Mouse (Mus musculus) hindlimb bud, embryonic 11.5 days (tissue): Measurements from ENCODE around the gene Zfp771.
"Not testable (repeated sequence)": the region's sequence is repeated elsewhere in the genome, so short reads cannot be mapped to it uniquely, and the experiment has no call there.

Source experiments
- DNase-seq: peaks from one replicate; pipeline ENCODE4 v3.0.0-alpha.2; 2012; ENCODE audit warnings: low read depth, low spot score; ENCODE audit errors: extremely low spot score

Gene Zfp771

GRCm38 (mm10) chr7:127217901-127218642 is 26.0 kb upstream of the Zfp771 start:
- DNase-seq, result no peak

GRCm38 (mm10) chr7:127218670-127219069 is 25.4 kb upstream of the Zfp771 start:
- no peak for DNase-seq

DNA sequence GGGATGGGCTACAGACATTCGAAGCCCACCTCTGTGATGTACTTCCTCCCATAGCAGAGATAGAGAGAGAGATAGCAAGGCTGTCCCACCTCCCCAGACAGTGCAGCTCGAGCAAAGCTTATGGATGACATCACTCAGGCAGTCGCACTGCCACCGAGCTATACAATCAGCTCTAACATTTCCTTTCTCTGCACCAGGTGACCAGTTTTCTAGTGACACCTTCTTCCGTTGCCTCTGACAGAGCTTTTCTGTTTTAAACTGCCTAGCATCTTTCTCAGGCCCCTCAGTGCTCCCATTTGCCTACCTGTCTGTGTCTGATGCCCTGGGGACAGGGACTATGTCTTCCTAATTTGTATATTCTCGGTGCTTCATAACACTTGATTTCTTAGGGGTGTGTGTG is 23.6 kb upstream of the Zfp771 start:
- no peak for DNase-seq

GRCm38 (mm10) chr7:127223106-127223505 is 21.0 kb upstream of the Zfp771 start:
- DNase-seq, result no peak

- DNase-seq, result no peak
Measured at GRCm38 (mm10) chr7:127223515-127224478, 20.3 kb upstream of the Zfp771 start.

- no peak for DNase-seq
Measured at GRCm38 (mm10) chr7:127224616-127225015, 19.5 kb upstream of the Zfp771 start.

GRCm38 (mm10) chr7:127225147-127225995 is 18.7 kb upstream of the Zfp771 start:
- DNase-seq, result no peak

- no peak for DNase-seq
Measured at GRCm38 (mm10) chr7:127228615-127229303, 15.3 kb upstream of the Zfp771 start.

DNA sequence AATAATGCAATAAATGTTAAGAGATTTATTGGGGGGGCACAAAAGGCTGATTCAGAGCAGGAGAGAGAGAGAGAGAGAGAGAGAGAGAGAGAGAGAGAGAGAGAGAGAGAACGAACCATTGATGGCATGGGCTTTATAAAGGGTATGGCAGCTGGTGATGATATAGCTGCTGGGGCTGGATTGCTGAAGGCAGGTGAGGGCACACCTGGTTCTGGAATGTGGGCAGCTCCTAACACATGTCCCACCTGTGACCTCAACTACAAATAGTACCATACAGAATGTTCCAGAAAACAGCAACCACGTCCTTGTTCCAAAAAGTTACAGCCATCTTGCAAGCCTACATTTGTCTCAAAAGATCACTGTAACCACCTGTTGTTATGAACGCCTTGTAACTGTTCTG is 12.7 kb upstream of the Zfp771 start:
- DNase-seq, result no peak

DNA sequence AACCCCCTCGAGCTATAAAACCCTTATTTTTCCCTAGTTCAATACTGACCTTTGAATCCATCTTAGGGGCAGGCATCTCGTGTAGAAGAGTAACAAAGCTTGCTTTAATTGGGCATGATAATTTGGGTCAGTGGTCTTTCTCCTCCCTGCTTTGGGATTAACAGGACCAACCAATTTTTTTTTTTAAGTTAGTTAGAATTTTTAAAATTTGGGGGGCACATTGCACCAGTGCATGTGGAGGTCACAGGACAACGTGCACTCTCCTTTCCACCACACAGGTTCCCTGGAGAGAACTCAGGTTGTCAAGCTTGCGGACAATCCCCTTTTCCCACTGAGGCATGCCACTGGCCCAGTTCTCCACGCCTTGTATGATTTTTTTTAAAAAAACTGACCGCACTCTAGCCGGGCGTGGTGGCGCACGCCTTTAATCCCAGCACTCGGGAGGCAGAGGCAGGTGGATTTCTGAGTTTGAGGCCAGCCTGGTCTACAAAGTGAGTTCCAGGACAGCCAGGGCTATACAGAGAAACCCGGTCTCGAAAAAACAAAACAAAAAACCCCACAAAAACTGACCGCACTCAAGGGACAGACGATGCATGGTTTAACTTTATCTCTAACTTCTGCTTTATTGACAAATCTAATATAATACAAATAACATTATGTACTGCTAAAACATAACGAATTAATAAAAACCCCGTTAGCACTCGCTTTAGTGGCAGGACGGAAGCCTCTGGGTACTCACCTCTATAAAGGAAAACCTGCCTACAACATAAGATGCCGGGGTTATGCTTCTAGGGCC is 12.1 kb upstream of the Zfp771 start:
- no peak for DNase-seq

DNA sequence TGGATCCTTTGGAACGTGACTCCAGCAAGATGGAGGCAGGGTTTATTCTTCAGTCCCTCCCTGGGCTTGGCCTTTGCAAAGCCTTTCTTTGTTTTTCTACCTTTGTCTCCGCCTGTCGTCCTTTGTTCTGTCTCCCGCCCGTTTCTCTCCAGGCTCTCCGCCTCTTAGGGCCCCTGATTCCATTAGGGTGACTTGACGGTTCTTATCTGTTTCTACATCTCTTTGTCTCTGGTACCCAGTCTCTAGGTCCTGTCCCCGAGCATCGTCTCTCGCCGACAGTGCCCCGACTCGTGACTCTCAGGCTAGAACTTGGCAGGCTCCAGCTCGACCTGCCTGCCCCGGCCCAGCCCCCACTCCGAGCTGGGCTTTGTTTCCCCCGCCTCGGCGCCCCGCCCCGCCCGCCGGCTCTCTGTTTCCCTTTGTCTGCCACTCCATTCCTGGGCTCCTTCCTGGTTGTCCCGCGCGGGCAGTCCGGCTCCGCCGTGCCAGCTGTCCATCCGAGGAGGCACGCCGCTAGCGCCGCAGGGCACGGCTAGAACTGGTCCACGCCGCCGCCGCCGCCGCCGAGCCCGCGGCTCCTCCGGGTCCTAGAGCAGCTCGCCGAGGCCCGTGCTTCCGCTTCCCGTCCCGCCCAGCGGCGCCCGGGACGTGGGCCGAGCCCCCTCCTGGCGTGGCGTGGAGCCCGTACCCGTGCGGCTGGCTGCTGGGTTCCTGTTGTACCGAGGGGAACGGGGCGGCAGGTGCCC is 11.3 kb upstream of the Zfp771 start, which contains the start of the genes Zfp553 and Sept1:
Gene Zfp553 (plus strand): TSS at position 440 of the 746 bp plus-strand sequence.
Gene Sept1 (minus strand): TSS at position 509 of the 746 bp plus-strand sequence.
- no peak for DNase-seq

- DNase-seq, result no peak
Measured at GRCm38 (mm10) chr7:127233368-127233749, 10.7 kb upstream of the Zfp771 start.

DNA sequence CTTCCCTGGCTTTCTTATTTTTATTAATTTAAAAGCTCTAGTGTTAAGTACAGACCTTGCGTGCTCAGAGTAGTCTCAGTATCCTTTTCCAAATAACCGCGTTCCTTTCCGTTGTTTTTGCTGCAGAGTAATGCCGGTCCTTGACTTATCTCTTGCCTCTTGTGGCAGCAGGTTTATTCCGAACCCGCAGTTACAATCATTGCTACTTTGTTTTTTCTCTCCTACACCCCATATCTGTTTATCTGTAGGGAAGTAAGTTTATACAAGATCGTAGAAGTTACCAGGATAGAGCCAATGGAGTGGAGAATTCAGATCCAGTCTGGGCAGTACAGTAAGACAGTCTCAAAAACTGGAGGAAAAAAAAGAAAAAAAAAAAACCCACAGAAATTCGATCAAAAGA is 10.3 kb upstream of the Zfp771 start:
- no peak for DNase-seq

GRCm38 (mm10) chr7:127234777-127235176 is 9.3 kb upstream of the Zfp771 start:
- DNase-seq, result no peak

DNA sequence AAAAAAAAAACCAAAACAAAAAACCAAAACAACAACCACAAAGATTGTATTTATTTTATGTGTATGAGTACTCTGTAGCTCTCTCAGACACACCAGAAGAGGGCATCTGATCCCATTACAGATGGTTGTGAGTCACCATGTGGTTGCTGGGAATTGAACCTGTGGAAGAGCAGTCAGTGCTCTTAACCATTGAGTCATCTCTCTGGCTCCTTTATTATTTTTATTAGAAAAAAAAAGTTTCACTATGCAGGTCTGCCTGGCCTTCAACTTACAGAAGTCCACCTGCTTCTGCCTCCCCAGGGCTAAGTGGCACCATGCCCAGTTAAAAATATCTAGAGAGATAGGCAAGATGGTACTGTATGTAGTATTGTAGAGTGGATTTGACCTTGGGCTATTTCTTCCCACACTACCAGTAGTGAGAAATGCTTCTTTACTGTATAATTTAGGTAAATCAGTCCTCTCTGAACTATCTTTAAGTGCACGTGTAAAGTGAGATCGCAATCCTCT is 660 bp upstream of the Zfp771 start:
- no peak for DNase-seq

DNA sequence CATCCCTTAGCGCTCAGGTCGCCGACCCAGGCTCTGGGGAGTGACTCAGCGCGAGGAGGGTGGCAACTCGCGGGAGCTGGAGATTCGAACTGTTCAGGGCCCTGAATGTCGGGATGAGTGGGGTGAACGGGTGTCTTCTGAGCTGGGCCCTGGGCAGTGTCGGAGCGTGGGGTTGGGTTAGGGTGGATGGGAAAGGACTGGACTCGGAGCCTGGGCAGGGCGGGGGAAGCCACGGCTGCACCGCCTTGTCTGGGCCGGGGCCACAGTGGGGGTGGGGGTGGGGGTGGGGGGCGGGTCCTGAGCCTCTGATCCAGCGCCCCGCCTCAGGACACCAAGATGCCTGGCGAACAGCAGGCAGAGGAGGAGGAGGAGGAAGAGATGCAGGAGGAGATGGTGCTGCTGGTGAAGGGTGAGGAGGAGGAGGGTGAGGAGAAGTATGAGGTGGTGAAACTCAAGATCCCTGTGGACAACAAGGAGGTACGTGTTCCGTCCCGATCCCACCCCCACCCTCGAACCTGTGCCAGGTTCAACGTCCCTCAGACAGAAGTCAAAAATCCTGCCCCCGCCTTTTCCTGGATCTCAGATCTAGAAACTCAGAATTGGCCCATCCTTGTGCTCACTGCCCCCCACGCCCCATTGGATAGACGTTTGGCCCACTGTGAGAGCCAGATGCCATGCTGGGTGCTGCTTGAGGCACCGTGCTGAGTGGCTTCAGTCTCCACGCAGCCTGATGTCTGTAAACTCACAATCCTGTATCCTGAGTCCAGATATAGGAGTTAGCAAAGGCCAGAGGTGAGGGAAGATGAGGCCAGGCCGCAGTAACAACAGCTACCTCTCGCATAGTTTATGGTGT is 810 bp downstream of the Zfp771 start:
- no peak for DNase-seq

- not testable (repeated sequence) for DNase-seq
Measured at GRCm38 (mm10) chr7:127250511-127250910, 6.4 kb downstream of the Zfp771 start.

- DNase-seq, result no peak
Measured at GRCm38 (mm10) chr7:127252414-127252813, 8.3 kb downstream of the Zfp771 start.
